Mouse (Mus musculus) heart, adult 18-20 months (tissue): ENCODE measurements around the gene Clnk. TPM values are rescaled to one million over a fixed set of nuclear protein-coding genes. Genes with fewer than 3 reads are reported as not detected.
"Not testable (repeated sequence)": the region's sequence is repeated elsewhere in the genome, so short reads cannot be mapped to it uniquely, and the experiment has no call there.

Experiments used
- DNase-seq, 2 experiments: peaks; one replicate each; pipeline ENCODE4 v3.0.0; 2021 to 2022; ENCODE audit warnings: mixed read lengths in 1 of 2
- long read RNA-seq, 2 experiments: library from polyadenylated mRNA; stranded (forward); transcript quantifications; one replicate each; pipeline ENCODE4 v2.0.0; 2021
- total RNA-seq, 2 experiments: library from RNA; stranded (reverse); gene quantifications; 2 replicates each; pipeline ENCODE4 v1.2.3; 2021

The Clnk gene
- total RNA-seq = not detected
- long read RNA-seq, experiment 1 = 0 reads
- long read RNA-seq, experiment 2 = 0 reads

DNA sequence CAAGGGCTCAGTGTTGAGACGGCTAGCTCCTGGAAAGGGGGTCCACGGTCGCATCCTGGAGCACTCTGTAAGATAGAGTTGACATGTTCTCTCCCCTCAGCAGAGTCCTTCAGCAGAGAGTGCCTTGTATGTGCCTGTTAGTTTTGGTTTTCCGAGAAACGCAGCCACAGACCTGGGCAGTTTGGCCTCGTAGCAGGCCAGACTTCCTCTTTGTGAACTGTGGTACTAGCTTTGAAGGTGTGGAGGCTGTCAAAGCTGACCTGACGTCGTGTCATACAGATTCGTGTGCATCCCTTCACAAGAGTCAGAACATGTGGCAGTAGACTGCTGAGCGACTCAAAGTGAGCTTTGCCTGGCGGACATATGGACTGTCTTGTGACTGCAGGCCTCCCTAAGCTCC is at the start of gene Clnk:
Gene Clnk, minus strand, starts transcription at position 191 of the 400 bp plus-strand sequence.
- DNase-seq = no peak

DNA sequence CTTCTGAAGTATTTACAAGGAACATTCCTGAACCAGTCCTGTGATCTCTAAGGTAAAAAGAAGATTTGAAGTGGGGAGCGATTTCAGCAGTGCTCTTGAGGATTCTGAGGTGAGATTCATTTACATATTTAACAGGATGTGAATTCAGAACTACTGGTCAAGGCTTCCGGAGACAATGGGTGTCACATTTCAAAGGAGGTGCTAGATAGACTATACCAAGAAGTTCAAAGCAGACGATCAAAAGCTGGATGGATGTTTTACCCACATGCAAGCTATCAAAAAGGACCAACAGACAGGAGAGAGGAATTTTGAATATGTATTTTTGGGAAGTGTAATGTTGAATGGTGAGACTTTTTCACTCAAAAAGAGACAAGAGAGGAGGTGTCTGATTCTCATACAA is 28.7 kb upstream of the Clnk start:
- DNase-seq = no peak

DNA sequence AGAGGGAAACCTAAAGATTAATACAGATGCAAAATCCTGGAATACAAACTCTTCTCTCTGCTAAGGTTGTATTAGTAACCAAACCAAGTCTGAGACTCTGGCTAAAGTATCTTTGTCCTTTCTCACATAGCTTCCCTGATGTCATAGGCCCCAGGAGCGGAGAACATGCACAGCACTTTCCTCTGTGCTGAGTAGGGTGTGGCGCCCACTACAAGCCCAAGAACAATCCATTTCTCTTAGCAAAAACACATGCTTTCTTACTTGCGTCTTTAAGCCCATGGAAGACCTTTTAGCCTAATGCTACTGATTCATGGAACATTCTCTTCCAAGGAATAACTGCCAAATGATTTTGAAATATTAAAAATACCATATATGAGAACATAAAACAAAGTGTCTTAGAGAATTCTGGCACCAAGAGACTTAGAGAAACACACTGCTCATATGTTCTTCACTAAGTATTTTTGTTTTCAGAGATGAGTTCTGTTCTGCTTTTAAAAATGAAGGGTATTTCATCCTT is 28.0 kb upstream of the Clnk start:
- peak in 1 of 2 experiments; percentile 35 for DNase-seq

DNA sequence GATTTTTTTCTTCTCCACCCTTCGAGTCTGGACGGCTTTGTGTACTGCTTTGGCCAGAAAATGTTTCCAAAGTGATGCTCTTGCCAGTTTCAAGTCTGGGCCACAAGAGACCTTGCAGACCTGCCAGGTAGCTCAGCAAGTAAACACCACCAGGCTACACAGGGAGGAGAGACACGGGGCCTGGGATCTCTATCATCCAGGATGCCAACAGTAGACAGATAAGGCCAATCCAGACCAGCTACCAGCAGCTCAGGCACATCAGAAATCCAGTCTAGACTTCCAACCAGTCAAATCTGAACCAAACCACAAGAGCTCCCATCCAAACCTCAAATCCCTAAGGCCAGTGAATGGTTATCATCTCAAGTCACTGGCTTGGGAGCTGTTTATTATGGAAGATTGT is 26.3 kb upstream of the Clnk start:
- peak; percentile 66 to 72 for DNase-seq

DNA sequence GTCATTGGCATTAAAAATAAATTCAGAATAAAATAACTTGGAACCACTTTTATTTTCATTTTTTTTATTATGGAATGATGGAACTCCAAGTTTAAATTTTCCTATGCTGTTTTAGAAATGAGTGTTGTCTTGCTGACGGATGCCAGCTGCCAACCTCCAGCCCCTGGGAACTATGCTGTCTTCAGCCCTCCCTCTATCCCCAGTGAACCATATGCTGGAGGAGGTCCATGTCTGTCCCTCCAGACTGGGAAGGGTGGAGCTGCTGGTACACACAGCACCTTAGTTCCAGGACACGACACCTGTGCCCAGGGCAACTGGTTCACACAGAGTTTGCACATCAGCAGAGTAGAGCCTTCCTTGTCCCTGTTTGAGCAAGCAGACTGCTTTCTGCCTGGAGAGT is 22.4 kb upstream of the Clnk start:
- peak; percentile 50 to 52 for DNase-seq

DNA sequence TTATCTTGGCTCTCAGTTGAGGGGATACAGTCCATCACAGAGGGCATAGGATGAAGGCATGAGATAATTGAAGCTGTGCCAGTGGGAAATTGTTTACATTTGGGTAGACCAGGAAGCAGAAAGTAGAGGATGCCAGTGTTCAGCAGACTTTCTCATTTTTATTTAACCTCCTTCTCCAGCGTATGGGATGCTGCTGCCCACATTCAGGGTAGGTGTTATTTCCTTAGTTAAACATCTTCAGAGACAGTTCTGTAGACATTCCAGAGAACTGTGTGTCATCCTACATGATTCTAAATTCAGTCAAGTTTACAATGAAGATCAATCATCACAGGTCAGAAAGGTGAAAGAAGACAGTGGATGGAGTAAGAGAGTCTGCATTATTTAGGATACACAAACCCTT is 12.0 kb upstream of the Clnk start:
- DNase-seq = no peak

DNA sequence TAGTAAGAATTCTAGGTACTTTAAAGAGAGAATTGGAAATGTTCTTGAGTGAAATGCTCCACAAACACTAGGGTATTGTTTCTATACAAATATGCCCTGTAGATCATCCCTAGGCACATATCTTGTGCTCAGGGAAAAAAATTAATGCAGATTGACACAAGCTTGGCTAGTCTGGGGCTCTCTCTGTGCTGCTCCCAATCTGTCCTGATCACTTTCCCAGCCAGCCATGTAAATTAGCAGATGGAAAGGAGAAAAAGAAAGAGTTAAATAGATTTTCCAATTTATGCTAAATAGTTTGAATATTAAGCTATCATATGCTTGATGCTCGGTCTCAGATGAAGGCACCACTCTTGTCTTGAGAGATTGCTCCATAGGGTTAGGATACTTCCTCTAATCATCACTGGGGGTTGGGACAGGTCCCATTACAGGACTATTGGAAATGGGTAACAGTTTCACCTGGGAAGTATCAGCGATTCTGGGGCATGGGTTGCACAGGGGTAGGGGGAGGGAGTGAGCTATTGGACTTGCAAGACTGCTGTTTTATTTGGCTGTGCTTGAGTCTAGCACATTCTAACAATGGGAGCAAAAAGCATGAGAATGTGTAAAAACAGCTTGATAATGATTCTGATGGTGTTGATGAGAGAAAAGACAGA is 10.1 kb upstream of the Clnk start:
- no peak for DNase-seq

DNA sequence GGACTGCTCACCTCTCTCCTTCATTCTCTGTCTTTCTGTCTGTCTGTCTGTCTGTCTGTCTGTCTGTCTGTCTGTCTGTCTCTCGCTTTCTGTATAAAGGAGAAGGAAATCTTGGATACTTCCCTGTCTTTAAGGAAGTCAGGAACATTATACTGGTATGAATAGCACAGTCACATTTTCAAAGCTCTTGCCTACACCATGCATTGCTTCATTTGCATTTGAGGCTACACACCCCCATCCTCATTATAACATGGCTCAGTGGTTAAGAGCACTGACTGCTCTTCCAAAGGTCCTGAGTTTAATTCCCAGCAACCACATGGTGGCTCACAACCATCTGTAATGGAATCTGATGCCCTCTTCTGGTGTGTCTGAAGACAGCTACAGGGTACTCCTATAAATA is 6.0 kb upstream of the Clnk start:
- DNase-seq = not testable (repeated sequence)

DNA sequence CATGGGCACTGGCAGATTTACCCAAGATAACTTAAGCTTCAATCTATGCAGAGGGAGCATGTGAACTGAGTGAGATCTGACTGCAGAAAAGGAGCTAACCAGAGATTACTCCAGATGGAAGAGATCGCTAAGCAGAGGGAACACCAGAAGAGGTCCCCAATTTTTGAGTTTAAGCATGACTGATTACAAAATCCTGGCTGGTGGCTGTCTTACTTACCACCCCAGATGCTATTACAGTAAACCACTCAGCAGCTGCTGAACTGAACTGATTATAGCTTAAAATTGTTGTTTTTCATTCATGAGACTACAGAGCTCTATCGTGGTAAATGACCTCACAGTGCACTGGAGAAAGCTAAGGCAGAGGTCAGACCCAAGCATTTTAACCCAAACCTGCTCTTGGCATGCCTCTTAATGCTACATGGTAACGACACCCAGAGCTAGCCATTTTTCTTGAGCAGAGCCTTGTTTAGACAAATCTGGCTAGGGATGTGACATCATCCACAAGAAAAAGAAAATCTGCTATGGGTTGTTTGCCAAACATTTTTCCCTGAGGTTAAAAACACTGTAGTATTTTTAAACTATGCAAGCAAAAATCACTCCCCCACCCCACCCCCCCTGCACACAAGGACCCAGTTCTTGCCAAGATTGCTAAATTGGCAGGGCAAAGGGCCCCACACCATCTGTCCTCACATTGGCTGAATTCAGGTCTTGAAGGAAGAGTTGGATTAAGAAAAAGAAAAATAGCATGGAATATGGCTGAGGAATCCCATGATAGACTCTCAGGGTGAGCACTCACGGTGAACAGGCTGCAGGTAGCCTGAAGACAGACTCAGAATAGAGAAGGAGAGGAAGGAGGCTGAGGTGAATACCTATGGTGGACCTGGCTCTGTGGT is 5.4 kb upstream of the Clnk start:
- DNase-seq = peak; percentile 56 to 58

DNA sequence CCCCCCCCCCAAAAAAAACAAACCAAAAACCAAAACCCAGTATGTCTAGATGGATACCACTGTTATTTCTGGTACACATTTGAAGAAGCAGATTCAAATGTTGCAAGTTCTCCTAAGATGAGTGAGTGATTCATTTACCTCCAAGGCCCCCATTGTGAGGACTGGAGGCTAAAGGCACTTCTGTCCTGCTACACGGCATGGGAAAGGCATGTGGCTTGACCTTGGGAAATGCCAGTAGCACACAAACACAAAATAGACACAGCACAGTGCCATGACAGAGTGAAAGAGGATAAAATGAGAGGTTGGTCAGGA is 4.8 kb upstream of the Clnk start:
- DNase-seq = no peak

DNA sequence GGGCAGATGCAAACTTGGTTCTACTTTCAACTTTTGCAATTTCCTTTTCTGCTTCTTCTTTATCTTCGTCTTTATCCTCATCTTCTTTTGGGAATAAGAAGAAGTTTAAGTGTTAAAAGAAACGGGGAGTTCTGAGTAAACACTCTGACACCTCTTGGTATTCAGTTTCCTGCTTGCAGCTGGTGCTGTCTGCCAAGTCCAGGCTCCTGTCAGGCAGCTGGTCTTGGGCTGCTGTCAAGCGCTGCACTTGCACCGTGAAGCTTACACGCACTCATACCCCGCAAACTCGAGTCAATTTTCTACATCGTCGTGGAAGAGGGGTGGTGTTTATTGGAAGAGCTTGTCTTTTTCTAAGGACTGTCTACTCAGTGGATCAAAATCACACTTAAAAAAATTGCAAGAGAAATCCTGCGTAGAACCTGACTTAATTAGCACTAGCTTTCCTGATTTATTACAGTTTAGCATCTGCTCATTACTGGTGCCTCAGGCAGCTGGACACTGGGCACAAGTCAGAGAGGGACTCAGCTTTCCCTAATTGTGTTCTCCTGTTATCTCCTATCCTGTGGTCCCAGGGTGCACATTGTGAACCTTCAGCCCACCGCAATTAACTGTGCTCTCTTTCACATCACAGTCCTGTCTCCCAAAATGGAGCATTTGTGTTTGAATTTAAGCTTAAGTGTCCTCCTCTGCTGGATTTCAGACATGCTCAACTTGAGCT is 3.5 kb upstream of the Clnk start:
- peak; percentile 18 to 44 for DNase-seq

DNA sequence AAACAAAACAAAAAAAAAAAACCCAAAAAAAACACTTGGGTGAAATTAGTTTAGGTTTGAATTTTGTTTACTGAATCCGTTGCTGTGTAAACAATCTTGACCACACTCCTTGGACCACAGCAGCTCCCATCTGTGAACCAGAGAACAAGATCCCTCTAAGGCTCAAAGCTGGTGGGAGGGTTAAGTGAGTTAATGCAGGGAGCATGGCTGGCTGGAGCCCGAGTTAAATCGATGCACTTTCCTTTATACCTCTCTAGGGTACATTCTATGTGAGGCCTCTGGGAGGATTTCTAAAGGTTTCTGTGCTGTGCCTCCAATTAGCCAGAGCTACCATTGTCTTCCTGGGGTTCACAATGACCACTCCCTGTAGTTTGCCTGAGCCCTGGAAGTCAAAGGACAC is 1.2 kb downstream of the Clnk start:
- no peak for DNase-seq

DNA sequence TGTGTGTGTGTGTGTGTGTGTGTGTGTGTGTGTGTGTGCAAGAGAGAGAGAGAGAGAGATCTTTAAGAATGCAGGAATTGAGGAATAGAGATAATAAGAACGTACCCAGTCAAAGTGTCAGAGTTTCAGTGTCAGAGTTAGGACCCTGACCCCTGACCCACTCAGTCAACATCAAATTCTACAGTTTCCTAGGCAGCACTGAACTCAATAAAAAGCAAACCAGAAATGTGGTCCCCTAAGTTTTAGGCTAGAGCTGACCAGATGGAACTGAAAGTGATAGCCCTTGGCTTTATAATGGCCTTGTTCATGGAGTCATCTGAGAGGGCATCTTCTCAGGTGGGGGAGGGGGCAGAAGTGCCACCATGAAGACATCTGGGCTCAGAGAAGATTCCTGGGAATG is 1.7 kb downstream of the Clnk start:
- DNase-seq = no peak

DNA sequence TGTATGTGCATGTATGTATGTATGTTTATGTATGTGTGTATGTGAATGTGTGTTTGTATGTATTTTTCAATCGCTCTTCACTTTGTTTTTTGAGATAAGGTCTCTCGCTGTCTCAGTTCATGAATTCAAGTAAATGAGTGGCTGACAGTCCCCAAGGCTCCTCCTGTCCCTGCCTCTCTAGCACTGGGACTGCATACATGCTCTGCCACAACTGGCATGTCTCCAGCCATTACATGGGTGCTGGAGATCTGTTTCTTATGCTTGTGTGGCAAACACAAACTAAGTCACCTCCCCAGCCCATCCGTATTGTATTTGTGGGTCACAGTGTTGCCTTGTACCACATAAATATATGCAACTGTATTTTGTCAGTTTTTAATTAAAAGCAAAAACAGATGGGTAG is 3.7 kb downstream of the Clnk start:
- DNase-seq = no peak

DNA sequence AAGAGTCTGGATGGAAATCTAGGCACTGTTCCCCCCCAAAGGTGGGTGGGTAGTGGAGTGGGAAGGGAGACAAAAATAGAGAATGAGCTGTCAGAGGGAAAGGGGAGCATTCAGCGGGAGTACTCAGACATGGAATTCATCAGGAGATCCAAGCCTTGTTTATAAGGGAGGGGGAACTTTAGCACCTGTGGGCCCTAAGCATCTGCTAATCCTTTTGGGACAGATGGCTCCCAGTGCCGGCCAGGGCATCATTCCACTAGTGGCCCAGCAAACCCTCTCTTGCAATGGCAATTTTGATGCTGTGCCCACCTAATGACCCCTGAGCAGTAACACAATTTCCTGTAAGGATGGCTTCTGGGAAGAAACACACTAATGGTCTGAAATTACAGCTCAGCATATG is 5.0 kb downstream of the Clnk start:
- no peak for DNase-seq

DNA sequence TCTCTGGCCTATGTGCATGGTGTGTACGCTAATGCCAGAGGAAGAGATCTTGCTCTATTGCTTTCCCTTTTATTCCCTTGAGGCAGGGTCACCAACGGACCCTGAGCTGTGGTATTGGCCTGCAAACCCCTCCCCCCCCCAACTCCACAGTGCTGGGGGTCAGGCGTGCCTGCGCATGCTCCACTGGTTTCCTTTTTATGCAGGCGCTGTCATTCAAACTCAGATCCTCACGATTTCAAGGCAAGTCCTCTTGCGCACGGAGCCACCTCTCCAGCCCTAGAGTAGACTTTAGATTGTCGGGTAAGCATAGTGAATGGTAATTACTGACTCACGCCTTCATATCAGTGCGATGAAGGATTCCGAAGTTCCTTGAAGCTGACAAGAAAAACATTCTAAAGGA is 6.1 kb downstream of the Clnk start:
- DNase-seq = no peak

DNA sequence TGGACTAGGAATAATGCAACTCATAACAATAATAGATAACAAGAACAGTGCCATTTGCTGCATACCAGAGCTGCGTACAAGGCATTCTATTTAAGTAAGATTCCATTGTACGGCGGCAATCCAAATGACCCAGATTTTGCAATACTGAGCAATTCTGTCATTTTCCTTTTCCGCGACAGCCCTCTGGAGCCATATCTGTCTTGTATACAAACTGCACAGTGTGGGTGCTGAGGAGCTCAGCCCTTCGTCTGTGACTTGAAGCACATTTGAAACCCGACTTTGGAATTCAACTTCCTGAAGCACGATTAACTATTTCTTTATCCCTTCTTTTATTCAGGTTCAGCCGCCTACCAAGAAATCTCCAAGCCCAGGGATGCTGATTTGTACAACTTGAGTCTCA is 6.6 kb downstream of the Clnk start:
- DNase-seq = no peak

DNA sequence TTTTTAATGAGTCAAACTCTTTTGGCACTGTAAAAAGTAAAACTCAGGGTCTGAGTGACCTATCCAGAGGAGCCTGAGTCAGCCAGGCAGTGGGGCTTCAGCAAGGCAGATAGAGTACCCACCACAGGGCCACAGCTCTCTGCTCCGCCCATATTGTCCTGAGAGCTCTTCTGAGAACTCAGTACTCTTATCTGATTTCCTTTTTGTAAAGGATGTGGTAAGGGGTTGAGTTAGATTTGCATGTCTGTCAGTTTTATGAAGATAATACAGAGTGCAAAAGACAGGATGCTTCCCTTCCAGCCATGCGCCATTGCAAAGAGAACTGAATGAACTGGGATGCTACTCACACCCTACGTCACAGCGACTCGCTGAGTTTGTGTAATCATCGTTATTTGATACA is 12.0 kb downstream of the Clnk start:
- DNase-seq = no peak

DNA sequence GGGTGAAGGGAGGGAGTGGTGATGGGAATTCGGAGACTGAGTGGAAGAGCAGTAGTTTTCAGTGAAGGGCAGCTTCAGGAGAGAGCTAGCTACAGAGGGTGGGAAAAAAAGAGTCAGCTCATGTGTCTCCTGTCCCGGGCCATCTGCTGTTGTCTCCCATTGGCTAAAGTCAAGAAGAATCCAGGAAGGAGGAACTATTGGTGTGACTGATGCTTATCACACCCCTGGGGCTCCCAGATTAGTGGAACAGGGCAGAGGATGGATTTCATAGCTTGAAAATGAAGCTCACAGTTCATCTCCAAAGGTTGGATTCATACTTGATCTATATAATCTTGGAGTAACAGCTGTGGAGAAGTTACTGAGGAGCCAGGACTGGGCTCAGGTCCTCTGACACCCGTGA is 13.6 kb downstream of the Clnk start:
- no peak for DNase-seq

DNA sequence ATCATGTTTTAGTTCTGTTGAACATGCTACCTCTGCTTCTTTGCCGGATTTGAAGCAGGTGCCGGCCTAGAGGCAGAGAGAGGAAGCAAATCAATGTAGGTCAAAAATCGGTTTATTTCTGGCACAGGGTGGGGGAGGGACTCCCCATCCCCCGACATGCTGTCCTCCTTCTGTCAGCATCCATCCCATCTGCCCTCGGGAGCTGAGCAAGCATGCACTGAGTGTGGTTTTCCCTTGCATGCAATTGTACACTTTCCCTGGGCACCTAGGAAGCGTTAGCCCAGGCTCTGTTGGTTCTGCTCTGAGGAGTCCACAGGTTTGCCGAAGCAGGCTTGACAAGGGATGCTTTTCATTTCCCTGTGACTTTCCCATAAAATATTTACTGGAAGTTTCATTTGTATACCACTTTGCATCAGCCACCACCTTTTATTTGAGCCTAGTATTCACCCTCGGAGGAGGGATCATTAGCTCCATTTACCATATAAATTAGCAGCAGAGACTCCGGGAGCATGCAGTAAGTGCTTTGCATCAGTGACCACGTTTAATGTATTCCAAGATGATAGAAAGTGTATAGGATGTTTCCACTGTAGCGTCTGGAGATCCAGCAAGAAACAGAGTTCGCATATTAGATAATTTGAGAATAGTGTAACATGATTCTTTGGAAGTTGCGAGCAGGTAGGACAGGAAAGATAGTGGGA is 14.2 kb downstream of the Clnk start:
- no peak for DNase-seq

DNA sequence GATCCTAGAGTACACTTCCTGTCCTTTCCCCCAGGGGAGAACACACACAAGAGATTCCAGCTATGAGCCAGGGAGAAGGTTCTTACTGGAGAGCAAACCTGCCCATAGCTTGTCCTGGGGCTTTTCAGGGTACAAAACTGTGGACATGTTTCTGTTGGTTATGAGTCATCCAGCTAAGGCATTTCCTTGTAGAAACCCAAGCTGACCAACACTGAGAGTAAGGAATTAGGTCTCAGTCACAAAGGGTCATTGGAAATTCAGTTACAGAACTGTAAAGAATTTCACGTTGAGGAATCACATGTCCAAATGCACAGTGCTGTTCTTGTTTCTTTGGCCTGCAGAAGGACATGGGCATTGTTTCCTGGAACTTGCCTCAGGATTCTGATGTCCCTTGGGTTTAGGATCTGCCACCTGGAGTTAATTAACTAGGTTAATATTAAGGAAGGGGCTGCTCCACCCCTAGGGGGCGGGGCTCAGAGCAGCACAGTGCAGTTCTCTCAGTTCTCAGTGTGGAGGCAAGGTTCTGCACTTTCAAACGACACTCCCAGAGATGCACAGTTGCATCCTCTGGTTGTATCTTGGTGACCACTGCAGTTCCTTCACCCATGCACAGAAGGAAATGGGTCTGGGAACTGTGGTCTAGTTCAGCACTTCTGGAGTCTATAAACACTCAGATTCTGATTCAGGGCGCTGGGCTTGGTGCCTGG is 18.4 kb downstream of the Clnk start:
- DNase-seq = no peak

DNA sequence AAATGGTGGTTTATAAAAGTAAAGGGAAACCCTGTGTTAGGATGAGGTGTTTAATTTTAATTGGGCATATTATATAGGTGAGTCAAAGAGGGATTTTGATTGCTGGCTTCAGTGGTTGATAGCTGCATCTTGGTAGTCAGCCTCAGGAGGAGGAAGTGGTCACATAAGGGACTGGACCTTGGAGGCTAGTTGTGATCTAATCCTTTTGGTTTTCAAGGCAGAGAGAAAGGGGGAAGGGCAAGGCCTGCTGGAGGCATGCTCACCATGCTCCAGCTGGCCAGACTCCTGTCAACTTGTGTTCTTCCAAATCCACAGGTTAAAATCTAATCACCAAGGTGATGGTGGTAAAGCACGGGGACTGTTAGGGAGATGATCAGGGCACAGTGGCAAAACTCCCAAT is 19.0 kb downstream of the Clnk start:
- DNase-seq = no peak
